Mouse (Mus musculus) lung, embryonic 16.5 days (tissue): ENCODE results near the gene Slc9a2. TPM values are rescaled to one million over a fixed set of nuclear protein-coding genes. Genes with fewer than 3 reads are reported as not detected.

Experiments used
- ATAC-seq: fragments of 200-750 bp; cut with Nextera tagmentation; 2 replicates; pipeline ENCODE4 v1.8.0; 2017; ENCODE audit warnings: low read depth, mild to moderate bottlenecking, moderate library complexity
- H3K27ac ChIP-seq: fragments of 300-500 bp; sonication (generic); 2 replicates; pipeline ENCODE4 v1.5.1; 2014; ENCODE audit warnings: mild to moderate bottlenecking, control low read depth, low read length
- H3K27me3 ChIP-seq: fragments of 300-500 bp; sonication (generic); 2 replicates; pipeline ENCODE4 v1.6.1; 2014; ENCODE audit warnings: low read depth, low read length, mixed read lengths; ENCODE audit not compliant: control insufficient read depth, insufficient read depth
- H3K36me3 ChIP-seq: fragments of 300-500 bp; sonication (generic); 2 replicates; pipeline ENCODE4 v1.6.1; 2014; ENCODE audit warnings: low read length; ENCODE audit not compliant: control insufficient read depth, insufficient read depth
- H3K4me1 ChIP-seq: fragments of 300-500 bp; sonication (generic); replicated peaks from 2 replicates; pipeline ENCODE4 v1.6.1; 2014; ENCODE audit warnings: low read length, mixed read lengths; ENCODE audit not compliant: control insufficient read depth, insufficient read depth
- H3K4me2 ChIP-seq: fragments of 300-500 bp; sonication (generic); 2 replicates; pipeline ENCODE4 v1.6.1; 2014; ENCODE audit warnings: low read depth, low read length, control low read depth
- H3K4me3 ChIP-seq: fragments of 300-500 bp; sonication (generic); 2 replicates; pipeline ENCODE4 v1.5.1; 2014; ENCODE audit warnings: mild to moderate bottlenecking, low read length, control low read depth
- H3K9ac ChIP-seq: fragments of 300-500 bp; sonication (generic); 2 replicates; pipeline ENCODE4 v1.6.1; 2014; ENCODE audit warnings: low read length, control low read depth
- H3K9me3 ChIP-seq: fragments of 300-500 bp; sonication (generic); 2 replicates; pipeline ENCODE4 v1.6.1; 2016; ENCODE audit warnings: low read length; ENCODE audit not compliant: control insufficient read depth
- WGBS: fragments of 180-500 bp; shearing (Covaris S2); extraction: QIAGEN DNeasy Blood & Tissue Kit; methylation state at CpG from one replicate; pipeline ENCODE4 v1.1.7; 2014; 5-methylcytosine and 5-hydroxymethylcytosine counted together
- polyA plus RNA-seq: library from polyadenylated mRNA; unstranded; fragments of >200 nt; fragmentation: Nextera tagmentation; extraction: Ambion mirVana; gene quantifications from 2 replicates; pipeline ENCODE4 v1.2.1, GENCODE M21; 2015

Gene Slc9a2
- polyA plus RNA-seq, 1 experiment from 2014 or later: 0.20 TPM

- no peak overlapping the region for H3K4me3 ChIP-seq
- no peaks in the 10 kb centered on the region for H3K27me3 ChIP-seq
- WGBS: 63% methylated on average over 5 of the region's 5 CpGs
- no peak overlapping the region for H3K27ac ChIP-seq
- H3K9me3 ChIP-seq: no peaks in the 10 kb centered on the region
- no peak overlapping the region for H3K4me2 ChIP-seq
- no peak for ATAC-seq
- no peaks in the 10 kb centered on the region for H3K36me3 ChIP-seq
- no peak overlapping the region for H3K9ac ChIP-seq
- H3K4me1 ChIP-seq: no peaks in the 10 kb centered on the region
Observed at GRCm38 (mm10) chr1:40746089-40746488, 65.7 kb downstream of the Slc9a2 start.

GRCm38 (mm10) chr1:40759751-40760445, 79.5 kb downstream of the Slc9a2 start:
- H3K36me3 ChIP-seq: no peaks in the 10 kb centered on the region
- H3K27ac ChIP-seq: no peak overlapping the region
- H3K4me2 ChIP-seq: no peak overlapping the region
- no peaks in the 10 kb centered on the region for H3K4me1 ChIP-seq
- H3K4me3 ChIP-seq: no peak overlapping the region
- no peak overlapping the region for H3K9ac ChIP-seq
- H3K9me3 ChIP-seq: no peaks in the 10 kb centered on the region
- WGBS: 71% methylated on average over 6 of the region's 6 CpGs
- no peak for ATAC-seq
- H3K27me3 ChIP-seq: no peaks in the 10 kb centered on the region

GRCm38 (mm10) chr1:40764042-40764441, 83.7 kb downstream of the Slc9a2 start:
- no peak overlapping the region for H3K9ac ChIP-seq
- H3K4me2 ChIP-seq: no peak overlapping the region
- 79% methylated on average over 1 of the region's 1 CpGs for WGBS
- H3K36me3 ChIP-seq: no peaks in the 10 kb centered on the region
- no peaks in the 10 kb centered on the region for H3K27me3 ChIP-seq
- no peak overlapping the region for H3K4me3 ChIP-seq
- H3K27ac ChIP-seq: no peak overlapping the region
- no peaks in the 10 kb centered on the region for H3K4me1 ChIP-seq
- no peak for ATAC-seq
- no peaks in the 10 kb centered on the region for H3K9me3 ChIP-seq

- no peaks in the 10 kb centered on the region for H3K27me3 ChIP-seq
- H3K4me1 ChIP-seq: no peaks in the 10 kb centered on the region
- H3K4me3 ChIP-seq: no peak overlapping the region
- WGBS: 85% methylated on average over 15 of the region's 15 CpGs
- no peak overlapping the region for H3K4me2 ChIP-seq
- ATAC-seq: no peak
- no peaks in the 10 kb centered on the region for H3K9me3 ChIP-seq
- H3K27ac ChIP-seq: no peak overlapping the region
- H3K36me3 ChIP-seq: no peaks in the 10 kb centered on the region
- H3K9ac ChIP-seq: no peak overlapping the region
Observed at GRCm38 (mm10) chr1:40764701-40765275, 84.4 kb downstream of the Slc9a2 start.

GRCm38 (mm10) chr1:40765521-40765920, 85.1 kb downstream of the Slc9a2 start:
- Histone ChIP-seq H3K36me3 (no peaks in the 10 kb centered on the region), H3K9me3 (no peaks in the 10 kb centered on the region), H3K27ac (no peak overlapping the region), H3K4me1 (no peaks in the 10 kb centered on the region), H3K9ac (no peak overlapping the region), H3K27me3 (no peaks in the 10 kb centered on the region), H3K4me3 (no peak overlapping the region), H3K4me2 (no peak overlapping the region)
- ATAC-seq: no peak
- 81% methylated on average over 12 of the region's 12 CpGs for WGBS

- no peak overlapping the region for H3K4me3 ChIP-seq
- H3K4me2 ChIP-seq: no peak overlapping the region
- ATAC-seq: no peak
Observed at GRCm38 (mm10) chr1:40767588-40767987, 87.2 kb downstream of the Slc9a2 start.

GRCm38 (mm10) chr1:40768606-40769005, 88.2 kb downstream of the Slc9a2 start:
- no peak for ATAC-seq
- WGBS: 27% methylated on average over 6 of the region's 6 CpGs
- Histone ChIP-seq H3K9ac (no peak overlapping the region), H3K27ac (no peak overlapping the region), H3K9me3 (no peaks in the 10 kb centered on the region), H3K4me1 (no peaks in the 10 kb centered on the region), H3K4me2 (no peak overlapping the region), H3K4me3 (no peak overlapping the region), H3K27me3 (no peaks in the 10 kb centered on the region), H3K36me3 (no peaks in the 10 kb centered on the region)

More at GRCm38 (mm10) chr1:40767588-40767987, 87.2 kb downstream of the Slc9a2 start:
- Histone ChIP-seq H3K36me3 (no peaks in the 10 kb centered on the region), H3K9ac (no peak overlapping the region), H3K27me3 (no peaks in the 10 kb centered on the region), H3K4me1 (no peaks in the 10 kb centered on the region), H3K27ac (no peak overlapping the region), H3K9me3 (no peaks in the 10 kb centered on the region)
- WGBS: 82% methylated on average over 18 of the region's 18 CpGs

GRCm38 (mm10) chr1:40769331-40769894, 89.0 kb downstream of the Slc9a2 start:
- no peak overlapping the region for H3K4me2 ChIP-seq
- no peaks in the 10 kb centered on the region for H3K27me3 ChIP-seq
- no peaks in the 10 kb centered on the region for H3K9me3 ChIP-seq
- H3K27ac ChIP-seq: no peak overlapping the region
- H3K4me3 ChIP-seq: no peak overlapping the region
- no peak overlapping the region for H3K9ac ChIP-seq
- no peak for ATAC-seq
- WGBS: 77% methylated on average over 4 of the region's 4 CpGs
- H3K36me3 ChIP-seq: no peaks in the 10 kb centered on the region
- H3K4me1 ChIP-seq: no peaks in the 10 kb centered on the region

GRCm38 (mm10) chr1:40771196-40771970, 91.0 kb downstream of the Slc9a2 start:
- Histone ChIP-seq H3K27me3 (no peaks in the 10 kb centered on the region), H3K27ac (no peak overlapping the region), H3K36me3 (no peaks in the 10 kb centered on the region), H3K4me1 (no peaks in the 10 kb centered on the region), H3K9ac (no peak overlapping the region), H3K9me3 (no peaks in the 10 kb centered on the region), H3K4me3 (no peak overlapping the region), H3K4me2 (no peak overlapping the region)
- ATAC-seq: no peak
- WGBS: 83% methylated on average over 7 of the region's 7 CpGs
